Mouse (Mus musculus): ENCODE measurements around the gene Idnk. TPM values are rescaled to one million over a fixed set of nuclear protein-coding genes. Genes with fewer than 3 reads are reported as not detected.
A peak's percentile ranks its signal among the peaks of the same experiment; 100 is the strongest.

The Idnk gene
- 37.2 and 39.4 TPM in 2 replicates for polyA plus RNA-seq (2015; fragmentation: Nextera tagmentation; extraction: Ambion mirVana)

- ATAC-seq (replicated peaks; ENCODE audit: low FRiP score) = peak; percentile 90
- Histone ChIP-seq H3K36me3 (peaks cover 32% of the 10 kb centered on the region), H3K27ac (peak within 1 kb of the TSS; percentile 59), H3K27me3 (no peaks in the 10 kb centered on the region), H3K9ac (peak within 1 kb of the TSS; percentile 62), H3K9me3 (replicated peaks) (no peaks in the 10 kb centered on the region), H3K4me3 (replicated peaks) (peak within 1 kb of the TSS; percentile 76), H3K4me2 (peak within 1 kb of the TSS; percentile 94), H3K4me1 (peaks cover 14% of the 10 kb centered on the region)
- under 1% methylated on average over 30 of the region's 30 CpGs for WGBS
Measured at GRCm38 (mm10) chr13:58157447-58158098, at the start of gene Idnk. Gene Idnk, plus strand, starts transcription at chr13:58157649.

DNA sequence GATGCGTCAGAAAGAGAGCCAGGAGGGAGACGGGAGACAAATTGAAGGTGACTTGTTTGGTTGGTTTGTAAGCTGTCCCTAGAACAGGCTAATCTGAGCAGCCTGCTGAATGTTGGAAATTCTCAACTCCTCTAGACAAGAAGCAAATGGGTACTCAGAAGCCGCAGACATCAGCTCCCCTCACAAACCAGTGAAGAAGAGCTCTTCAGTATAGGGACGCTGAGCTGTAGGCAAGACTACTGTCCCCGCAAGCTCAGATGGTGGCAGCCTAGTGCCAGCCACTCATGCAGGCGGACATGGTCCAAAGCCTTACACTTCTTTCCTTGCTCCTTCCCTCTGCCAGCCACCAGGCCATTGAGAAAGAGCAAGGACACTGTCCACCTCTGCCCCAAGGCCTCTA lies 46.1 kb upstream of the Idnk start:
- Histone ChIP-seq H3K36me3 (no peaks in the 10 kb centered on the region), H3K4me1 (peaks cover 27% of the 10 kb centered on the region), H3K9ac (no peak overlapping the region), H3K9me3 (replicated peaks) (no peaks in the 10 kb centered on the region), H3K27ac (no peak overlapping the region), H3K4me2 (peak overlapping the region; percentile 74; the same call in 1 of the 2 replicates), H3K27me3 (no peaks in the 10 kb centered on the region), H3K4me3 (replicated peaks) (peak overlapping the region; percentile 61; the same call in 1 of the 2 replicates)
- WGBS = 95% methylated on average over 6 of the region's 6 CpGs
- ATAC-seq (replicated peaks; ENCODE audit: low FRiP score) = no peak

DNA sequence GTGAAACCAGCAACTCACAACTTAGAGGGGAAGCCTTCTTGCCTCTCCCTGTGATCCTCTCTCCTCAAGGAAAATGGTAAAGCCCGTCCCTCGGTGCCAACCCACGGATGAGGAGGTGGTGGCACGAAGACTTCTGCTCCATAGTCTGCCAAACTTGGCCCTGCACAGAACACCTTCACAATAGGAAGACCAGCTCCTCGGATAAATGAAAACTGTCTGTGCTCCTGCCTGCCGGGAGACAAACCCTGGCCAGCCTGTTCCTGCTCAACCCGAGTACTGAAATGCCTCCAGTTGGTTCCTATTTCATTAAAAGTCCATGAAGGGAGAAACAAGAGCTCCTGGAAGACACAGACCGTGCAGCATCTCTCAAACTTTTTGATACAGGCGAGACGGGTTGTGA lies 45.3 kb upstream of the Idnk start:
- 62% methylated on average over 10 of the region's 10 CpGs for WGBS
- Histone ChIP-seq H3K27ac (no peak overlapping the region), H3K9me3 (replicated peaks) (no peaks in the 10 kb centered on the region), H3K4me1 (peaks cover 27% of the 10 kb centered on the region), H3K9ac (peak overlapping the region; percentile 63), H3K27me3 (no peaks in the 10 kb centered on the region), H3K4me3 (replicated peaks) (peak overlapping the region; percentile 61), H3K4me2 (peak overlapping the region; percentile 74), H3K36me3 (no peaks in the 10 kb centered on the region)
- ATAC-seq (replicated peaks; ENCODE audit: low FRiP score) = no peak

DNA sequence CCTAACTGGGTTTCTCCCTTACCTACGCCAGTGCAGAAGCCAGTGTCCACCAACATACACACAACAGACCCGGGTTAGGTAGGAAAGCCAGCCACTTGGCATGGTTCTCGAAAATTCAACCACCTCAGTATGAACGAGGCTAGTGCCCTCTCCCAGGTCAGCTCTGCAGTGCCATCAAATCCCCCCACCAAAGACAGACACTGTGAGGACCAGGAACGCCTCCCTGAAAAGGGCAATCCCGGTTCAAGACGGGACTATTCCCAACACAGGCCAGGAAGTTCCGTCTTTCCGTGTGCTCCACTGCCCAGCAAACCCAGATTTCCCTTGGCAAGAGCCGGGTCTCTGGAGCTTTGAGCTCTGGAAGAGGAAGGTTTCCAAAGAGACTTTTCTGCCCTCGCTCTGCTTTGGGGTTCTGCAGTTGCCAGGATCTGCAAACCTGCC lies 44.8 kb upstream of the Idnk start:
- peak overlapping the region; percentile 63 for H3K9ac ChIP-seq
- peak overlapping the region; percentile 74 for H3K4me2 ChIP-seq
- WGBS = 14% methylated on average over 11 of the region's 11 CpGs
- peak overlapping the region; percentile 61 for H3K4me3 ChIP-seq (replicated peaks)
- H3K27ac ChIP-seq = peak overlapping the region; percentile 82
- no peak for ATAC-seq (replicated peaks; ENCODE audit: low FRiP score)
- H3K9me3 ChIP-seq (replicated peaks) = no peaks in the 10 kb centered on the region
- H3K27me3 ChIP-seq = no peaks in the 10 kb centered on the region
- peaks cover 27% of the 10 kb centered on the region for H3K4me1 ChIP-seq
- no peaks in the 10 kb centered on the region for H3K36me3 ChIP-seq

- Histone ChIP-seq H3K4me3 (replicated peaks) (peak within 1 kb of the TSS; percentile 61), H3K4me2 (peak within 1 kb of the TSS; percentile 74), H3K27me3 (no peaks in the 10 kb centered on the region), H3K36me3 (no peaks in the 10 kb centered on the region), H3K27ac (peak within 1 kb of the TSS; percentile 82), H3K9me3 (replicated peaks) (no peaks in the 10 kb centered on the region), H3K4me1 (peaks cover 27% of the 10 kb centered on the region), H3K9ac (peak within 1 kb of the TSS; percentile 63)
- WGBS = under 1% methylated on average over 35 of the region's 35 CpGs
- ATAC-seq (replicated peaks; ENCODE audit: low FRiP score) = peak; percentile 88
Measured at GRCm38 (mm10) chr13:58113061-58113900, 44.2 kb upstream of the Idnk start, which contains the start of gene Klhl3. Gene Klhl3, minus strand, starts transcription at chr13:58113592.

- Histone ChIP-seq H3K9ac (no peak overlapping the region), H3K4me1 (peaks cover 27% of the 10 kb centered on the region), H3K9me3 (replicated peaks) (no peaks in the 10 kb centered on the region), H3K36me3 (no peaks in the 10 kb centered on the region), H3K27ac (0 out of 2 replicates have a peak overlapping the region, but pooled peaks have one; percentile 18), H3K4me3 (replicated peaks) (no peak overlapping the region), H3K27me3 (no peaks in the 10 kb centered on the region), H3K4me2 (peak overlapping the region; percentile 30; the same call in 1 of the 2 replicates)
- ATAC-seq (replicated peaks; ENCODE audit: low FRiP score) = peak; percentile 33; the same call in 1 of the 2 replicates
- WGBS = 30% methylated on average over 13 of the region's 13 CpGs
Measured at GRCm38 (mm10) chr13:58115227-58115626, 42.2 kb upstream of the Idnk start.

GRCm38 (mm10) chr13:58116801-58117200 lies 40.6 kb upstream of the Idnk start:
- Histone ChIP-seq H3K27ac (no peak overlapping the region), H3K9me3 (replicated peaks) (no peaks in the 10 kb centered on the region), H3K4me1 (peaks cover 32% of the 10 kb centered on the region), H3K4me3 (replicated peaks) (no peak overlapping the region), H3K9ac (no peak overlapping the region), H3K27me3 (no peaks in the 10 kb centered on the region), H3K4me2 (no peak overlapping the region), H3K36me3 (no peaks in the 10 kb centered on the region)
- no peak for ATAC-seq (replicated peaks; ENCODE audit: low FRiP score)
- WGBS = 77% methylated on average over 2 of the region's 2 CpGs

GRCm38 (mm10) chr13:58117318-58118017 lies 40.0 kb upstream of the Idnk start:
- Histone ChIP-seq H3K4me3 (replicated peaks) (no peak overlapping the region), H3K4me2 (no peak overlapping the region), H3K27ac (no peak overlapping the region), H3K9me3 (replicated peaks) (no peaks in the 10 kb centered on the region), H3K36me3 (no peaks in the 10 kb centered on the region), H3K9ac (no peak overlapping the region), H3K4me1 (peaks cover 33% of the 10 kb centered on the region), H3K27me3 (no peaks in the 10 kb centered on the region)
- no peak for ATAC-seq (replicated peaks; ENCODE audit: low FRiP score)
- 69% methylated on average over 8 of the region's 8 CpGs for WGBS

- WGBS = 51% methylated on average over 10 of the region's 10 CpGs
- Histone ChIP-seq H3K9ac (no peak overlapping the region), H3K27me3 (no peaks in the 10 kb centered on the region), H3K4me1 (peaks cover 48% of the 10 kb centered on the region), H3K4me2 (0 out of 2 replicates have a peak overlapping the region, but pooled peaks have one; percentile 7), H3K9me3 (replicated peaks) (no peaks in the 10 kb centered on the region), H3K4me3 (replicated peaks) (no peak overlapping the region), H3K27ac (peak overlapping the region; percentile 79), H3K36me3 (peaks cover 13% of the 10 kb centered on the region)
- no peak for ATAC-seq (replicated peaks; ENCODE audit: low FRiP score)
Measured at GRCm38 (mm10) chr13:58122786-58123297, 34.6 kb upstream of the Idnk start.

DNA sequence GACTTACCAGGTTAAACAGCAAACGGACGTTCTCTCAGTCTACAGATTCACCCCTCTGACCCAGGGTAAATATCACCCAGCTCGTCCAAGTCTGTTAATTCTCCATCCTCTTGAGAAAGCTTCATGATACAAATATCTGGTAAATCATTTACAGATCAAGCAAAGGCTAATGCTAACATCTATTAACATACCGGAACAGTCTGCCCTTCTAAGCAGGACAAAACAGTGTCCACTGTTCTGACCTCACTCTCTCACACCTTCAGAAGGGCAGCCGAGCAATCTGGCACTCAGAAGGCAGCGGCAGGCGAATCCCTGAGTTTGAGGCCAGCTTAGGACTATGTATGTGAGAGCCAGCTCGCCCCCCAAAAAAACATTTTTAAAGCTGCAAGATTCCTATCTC lies 34.1 kb upstream of the Idnk start:
- no peak overlapping the region for H3K9ac ChIP-seq
- H3K27ac ChIP-seq = peak overlapping the region; percentile 79
- no peak overlapping the region for H3K4me3 ChIP-seq (replicated peaks)
- peaks cover 48% of the 10 kb centered on the region for H3K4me1 ChIP-seq
- 45% methylated on average over 8 of the region's 8 CpGs for WGBS
- H3K27me3 ChIP-seq = no peaks in the 10 kb centered on the region
- 0 out of 2 replicates have a peak overlapping the region, but pooled peaks have one; percentile 20 for H3K4me2 ChIP-seq
- peaks cover 13% of the 10 kb centered on the region for H3K36me3 ChIP-seq
- H3K9me3 ChIP-seq (replicated peaks) = no peaks in the 10 kb centered on the region
- ATAC-seq (replicated peaks; ENCODE audit: low FRiP score) = peak; percentile 48

DNA sequence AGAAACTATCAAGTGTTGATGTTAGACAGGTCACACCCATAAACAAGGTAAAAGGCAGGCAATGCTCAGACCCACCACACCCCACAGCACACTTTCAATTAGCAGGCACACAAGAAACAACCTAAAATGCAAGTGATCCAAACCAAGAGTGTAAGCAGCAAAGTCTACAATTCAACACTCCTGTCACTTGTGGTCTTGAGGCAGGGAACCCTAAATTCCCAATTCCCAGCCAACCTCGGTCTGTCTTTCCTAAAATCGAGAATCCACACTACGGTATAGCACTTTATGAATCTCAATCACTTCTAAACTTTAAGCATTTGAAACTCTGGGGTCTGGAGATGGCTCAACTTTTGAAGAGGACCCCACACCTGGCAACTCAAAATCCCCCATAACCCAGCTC lies 33.2 kb upstream of the Idnk start:
- Histone ChIP-seq H3K4me3 (replicated peaks) (no peak overlapping the region), H3K9ac (no peak overlapping the region), H3K4me1 (peaks cover 48% of the 10 kb centered on the region), H3K27me3 (no peaks in the 10 kb centered on the region), H3K27ac (peak overlapping the region; percentile 79), H3K36me3 (peaks cover 13% of the 10 kb centered on the region), H3K4me2 (peak overlapping the region; percentile 23; the same call in 1 of the 2 replicates), H3K9me3 (replicated peaks) (no peaks in the 10 kb centered on the region)
- WGBS = 84% methylated on average over 3 of the region's 3 CpGs
- ATAC-seq (replicated peaks; ENCODE audit: low FRiP score) = no peak
